Mouse (Mus musculus): ENCODE data around the gene Mmel1. TPM values are rescaled to one million over a fixed set of nuclear protein-coding genes. Genes with fewer than 3 reads are reported as not detected.

Mmel1 gene
- polyA plus RNA-seq, 1 experiment from 2014 or later, result 0.05 TPM

GRCm38 (mm10) chr4:154895549-154895948 lies 26.2 kb downstream of the Mmel1 start:
- peaks cover 10% of the 10 kb centered on the region for H3K36me3 ChIP-seq
- no peak overlapping the region for H3K27ac ChIP-seq
- H3K4me3 ChIP-seq, result no peak overlapping the region
- ATAC-seq (ENCODE audit: low FRiP score, low read depth), result no peak
- peaks cover 18% of the 10 kb centered on the region for H3K4me1 ChIP-seq
- H3K9ac ChIP-seq, result no peak overlapping the region
- H3K9me3 ChIP-seq, result no peaks in the 10 kb centered on the region
- 79% methylated on average over 5 of the region's 5 CpGs for WGBS
- H3K4me2 ChIP-seq (replicated peaks), result no peak overlapping the region
- peaks cover 5% of the 10 kb centered on the region; the same call in 1 of the 2 replicates for H3K27me3 ChIP-seq

GRCm38 (mm10) chr4:154897676-154898465 lies 28.5 kb downstream of the Mmel1 start:
- peaks cover 5% of the 10 kb centered on the region; the same call in 1 of the 2 replicates for H3K27me3 ChIP-seq
- H3K4me2 ChIP-seq (replicated peaks), result peak overlapping the region; percentile 95
- no peaks in the 10 kb centered on the region for H3K9me3 ChIP-seq
- ATAC-seq (ENCODE audit: low FRiP score, low read depth), result no peak
- H3K4me1 ChIP-seq, result peaks cover 18% of the 10 kb centered on the region
- H3K27ac ChIP-seq, result no peak overlapping the region
- peaks cover 10% of the 10 kb centered on the region for H3K36me3 ChIP-seq
- H3K9ac ChIP-seq, result peak overlapping the region; percentile 79
- H3K4me3 ChIP-seq, result peak overlapping the region; percentile 62
- WGBS, result 65% methylated on average over 6 of the region's 6 CpGs

GRCm38 (mm10) chr4:154898506-154899446 lies 29.4 kb downstream of the Mmel1 start, which contains the start of gene Fam213b:
Gene Fam213b, minus strand, starts transcription at chr4:154899135.
- no peaks in the 10 kb centered on the region for H3K9me3 ChIP-seq

GRCm38 (mm10) chr4:154902371-154902770 lies 33.0 kb downstream of the Mmel1 start:
- ATAC-seq (ENCODE audit: low FRiP score, low read depth), result no peak
- WGBS, result 90% methylated on average over 2 of the region's 2 CpGs
- Histone ChIP-seq H3K4me1 (peaks cover 19% of the 10 kb centered on the region), H3K4me3 (no peak overlapping the region), H3K4me2 (replicated peaks) (no peak overlapping the region), H3K27ac (no peak overlapping the region), H3K9ac (no peak overlapping the region), H3K36me3 (no peaks in the 10 kb centered on the region), H3K27me3 (no peaks in the 10 kb centered on the region), H3K9me3 (no peaks in the 10 kb centered on the region)

More at GRCm38 (mm10) chr4:154898506-154899446, 29.4 kb downstream of the Mmel1 start, which contains the start of gene Fam213b:
- H3K9ac ChIP-seq, result peak within 1 kb of the TSS; percentile 79
- H3K36me3 ChIP-seq, result peaks cover 10% of the 10 kb centered on the region
- peak within 1 kb of the TSS; percentile 95 for H3K4me2 ChIP-seq (replicated peaks)
- peaks cover 5% of the 10 kb centered on the region; the same call in 1 of the 2 replicates for H3K27me3 ChIP-seq
- peaks cover 18% of the 10 kb centered on the region for H3K4me1 ChIP-seq
- peak within 1 kb of the TSS; percentile 62 for H3K4me3 ChIP-seq
- peak within 1 kb of the TSS; percentile 55; the same call in 1 of the 2 replicates for H3K27ac ChIP-seq
- peak; percentile 97 for ATAC-seq (ENCODE audit: low FRiP score, low read depth)
- 2% methylated on average over 43 of the region's 43 CpGs for WGBS

GRCm38 (mm10) chr4:154904185-154905071 lies 35.0 kb downstream of the Mmel1 start:
- peak; percentile 95 for ATAC-seq (ENCODE audit: low FRiP score, low read depth)
- H3K27ac ChIP-seq, result no peak overlapping the region
- WGBS, result 2% methylated on average over 16 of the region's 16 CpGs

GRCm38 (mm10) chr4:154907833-154908232 lies 38.4 kb downstream of the Mmel1 start:
- Histone ChIP-seq H3K4me2 (replicated peaks) (peak overlapping the region; percentile 33; the same call in 1 of the 2 replicates), H3K4me1 (peaks cover 26% of the 10 kb centered on the region), H3K4me3 (no peak overlapping the region), H3K9ac (peak overlapping the region; percentile 45; the same call in 1 of the 2 replicates), H3K9me3 (no peaks in the 10 kb centered on the region), H3K27me3 (no peaks in the 10 kb centered on the region), H3K36me3 (no peaks in the 10 kb centered on the region), H3K27ac (peak overlapping the region; percentile 52; the same call in 1 of the 2 replicates)
- 44% methylated on average over 17 of the region's 17 CpGs for WGBS
- ATAC-seq (ENCODE audit: low FRiP score, low read depth), result peak; percentile 55

More at GRCm38 (mm10) chr4:154904185-154905071, 35.0 kb downstream of the Mmel1 start:
- H3K9me3 ChIP-seq, result no peaks in the 10 kb centered on the region
- no peaks in the 10 kb centered on the region for H3K27me3 ChIP-seq
- H3K4me2 ChIP-seq (replicated peaks), result peak overlapping the region; percentile 78
- peak overlapping the region; percentile 67 for H3K9ac ChIP-seq
- H3K4me3 ChIP-seq, result peak overlapping the region; percentile 47
- H3K36me3 ChIP-seq, result no peaks in the 10 kb centered on the region
- H3K4me1 ChIP-seq, result peaks cover 12% of the 10 kb centered on the region

GRCm38 (mm10) chr4:154908490-154908889 lies 39.1 kb downstream of the Mmel1 start:
- Histone ChIP-seq H3K9me3 (no peaks in the 10 kb centered on the region), H3K27ac (no peak overlapping the region), H3K4me2 (replicated peaks) (no peak overlapping the region), H3K4me1 (peaks cover 26% of the 10 kb centered on the region), H3K36me3 (no peaks in the 10 kb centered on the region), H3K9ac (no peak overlapping the region), H3K27me3 (no peaks in the 10 kb centered on the region), H3K4me3 (no peak overlapping the region)
- WGBS, result 91% methylated on average over 5 of the region's 5 CpGs
- ATAC-seq (ENCODE audit: low FRiP score, low read depth), result no peak

GRCm38 (mm10) chr4:154910606-154911522 lies 41.5 kb downstream of the Mmel1 start:
- Histone ChIP-seq H3K27ac (peak overlapping the region; percentile 58; the same call in 1 of the 2 replicates), H3K4me3 (no peak overlapping the region), H3K9ac (no peak overlapping the region), H3K27me3 (no peaks in the 10 kb centered on the region), H3K36me3 (no peaks in the 10 kb centered on the region), H3K4me1 (peaks cover 20% of the 10 kb centered on the region), H3K9me3 (no peaks in the 10 kb centered on the region), H3K4me2 (replicated peaks) (0 out of 2 replicates have a peak overlapping the region, but pooled peaks have one; percentile 9)
- 33% methylated on average over 15 of the region's 15 CpGs for WGBS
- peak; percentile 42 for ATAC-seq (ENCODE audit: low FRiP score, low read depth)

- H3K9me3 ChIP-seq, result no peaks in the 10 kb centered on the region
- no peak overlapping the region for H3K4me3 ChIP-seq
- 78% methylated on average over 2 of the region's 2 CpGs for WGBS
- no peak overlapping the region for H3K9ac ChIP-seq
- no peaks in the 10 kb centered on the region for H3K27me3 ChIP-seq
- H3K27ac ChIP-seq, result peak overlapping the region; percentile 58; the same call in 1 of the 2 replicates
- ATAC-seq (ENCODE audit: low FRiP score, low read depth), result no peak
- no peaks in the 10 kb centered on the region for H3K36me3 ChIP-seq
- no peak overlapping the region for H3K4me2 ChIP-seq (replicated peaks)
- peaks cover 20% of the 10 kb centered on the region for H3K4me1 ChIP-seq
Measured at GRCm38 (mm10) chr4:154911644-154912043, 42.3 kb downstream of the Mmel1 start.

GRCm38 (mm10) chr4:154913845-154914244 lies 44.5 kb downstream of the Mmel1 start:
- WGBS, result 89% methylated on average over 3 of the region's 3 CpGs

More at GRCm38 (mm10) chr4:154913845-154914244, 44.5 kb downstream of the Mmel1 start:
- no peaks in the 10 kb centered on the region for H3K9me3 ChIP-seq
- H3K4me1 ChIP-seq, result peaks cover 15% of the 10 kb centered on the region
- no peak for ATAC-seq (ENCODE audit: low FRiP score, low read depth)
- H3K27me3 ChIP-seq, result no peaks in the 10 kb centered on the region
- no peak overlapping the region for H3K4me3 ChIP-seq
- H3K4me2 ChIP-seq (replicated peaks), result no peak overlapping the region
- H3K27ac ChIP-seq, result no peak overlapping the region
- H3K36me3 ChIP-seq, result no peaks in the 10 kb centered on the region
- no peak overlapping the region for H3K9ac ChIP-seq

Data from limb, embryonic 13.5 days (tissue).